Mouse (Mus musculus) MEL (cell line): ENCODE measurements at regions not wholly inside any gene's neighbourhood (a gene's known extent, or its start where the extent isn't known, plus 50 kb on each side); places are given as distances from the start of the nearest gene placed in this dataset.

Experiments
- CTCF ChIP-seq, 3 experiments: IDR thresholded peaks in 2 of 3; conservative IDR thresholded peaks in 1 of 3; 2 replicates each; pipeline ENCODE4 v1.5.1; 2011 to 2012; ENCODE audit warnings: low read length in 3 of 3, low read depth in 2 of 3, mild to moderate bottlenecking in 2 of 3, improper control_type of control experiment in 1 of 3, inconsistent platforms in 1 of 3, mixed read lengths in 1 of 3, moderate library complexity in 1 of 3; ENCODE audit not compliant: control insufficient read depth in 1 of 3, insufficient read depth in 1 of 3, poor library complexity in 1 of 3, severe bottlenecking in 1 of 3
- SMC3 ChIP-seq: IDR thresholded peaks from 2 replicates; pipeline ENCODE4 v1.6.1; 2011; ENCODE audit warnings: low read depth, low read length, improper control_type of control experiment
- TCF12 ChIP-seq: IDR thresholded peaks from 2 replicates; pipeline ENCODE4 v1.6.1; 2014; ENCODE audit warnings: low read depth, mild to moderate bottlenecking, inconsistent platforms, low read length, improper control_type of control experiment, moderate library complexity

- no peak for TF ChIP-seq CTCF (IDR thresholded peaks at IDR 0.05 in 2 of 3, conservative IDR thresholded peaks at IDR 0.05 in 1 of 3; ENCODE audit: control insufficient read depth in 1 of 3, insufficient read depth in 1 of 3, low read depth in 2 of 3, low read length in 3 of 3, poor library complexity in 1 of 3, severe bottlenecking in 1 of 3)
- TF ChIP-seq SMC3: no peak
- no peak for TF ChIP-seq TCF12
These were observed 218.3 kb upstream of the Tmem72 start for GRCm38 (mm10) chr6:116935024-116935423.
